Mouse (Mus musculus) gastrocnemius, adult 18-20 months (tissue): ENCODE measurements around the gene Psme3. TPM values are rescaled to one million over a fixed set of nuclear protein-coding genes. Genes with fewer than 3 reads are reported as not detected.

Experiments
- DNase-seq: peaks from one replicate; pipeline ENCODE4 v3.0.0; 2021; ENCODE audit warnings: low spot score
- microRNA-seq: library from miRNA; unstranded; fragments of <30 nt; microRNA quantifications from one replicate; pipeline ENCODE4 v1.2.0, GENCODE M21; 2021
- total RNA-seq, 2 experiments: library from RNA; stranded (reverse); gene quantifications; 2 replicates each; pipeline ENCODE4 v1.2.3; 2021

The Psme3 gene
- total RNA-seq, 2 experiments from 2014 or later, result 66.4 to 81.3 TPM

DNA sequence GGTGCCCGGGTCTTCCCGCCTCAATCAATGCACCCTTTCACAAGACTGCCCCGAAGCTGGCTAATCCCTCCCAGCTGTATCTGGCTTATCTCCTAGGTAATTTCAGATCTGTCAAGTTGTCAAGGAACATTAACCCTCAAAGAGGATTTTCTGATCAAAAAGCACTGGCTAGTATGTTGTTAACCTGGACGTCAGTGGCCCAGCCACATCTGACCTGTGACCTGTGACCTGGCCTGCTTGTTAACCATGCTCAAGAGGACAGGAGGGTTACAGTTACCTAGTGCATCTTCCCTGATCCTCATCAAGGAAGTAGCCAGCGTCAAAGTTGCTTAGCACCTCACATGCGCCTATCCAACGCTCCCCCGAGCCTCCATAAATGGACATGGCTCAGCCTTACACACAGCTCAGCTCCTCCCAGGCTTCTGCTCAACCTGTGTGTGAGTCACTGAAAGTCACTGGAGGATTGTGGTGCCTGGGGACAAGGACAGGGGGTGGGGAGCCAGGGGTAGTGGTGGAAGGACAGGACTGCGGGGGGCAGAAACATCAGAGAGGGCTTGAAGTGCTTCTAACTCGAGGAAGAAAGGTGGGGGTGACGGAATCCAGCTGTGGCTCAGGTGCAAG is 35.2 kb downstream of the Psme3 start:
- no peak for DNase-seq

- DNase-seq, result no peak
These were observed 35.7 kb downstream of the Psme3 start for GRCm38 (mm10) chr11:101351721-101352111.

- DNase-seq, result no peak
These were observed 37.4 kb downstream of the Psme3 start for GRCm38 (mm10) chr11:101353436-101353835.

DNA sequence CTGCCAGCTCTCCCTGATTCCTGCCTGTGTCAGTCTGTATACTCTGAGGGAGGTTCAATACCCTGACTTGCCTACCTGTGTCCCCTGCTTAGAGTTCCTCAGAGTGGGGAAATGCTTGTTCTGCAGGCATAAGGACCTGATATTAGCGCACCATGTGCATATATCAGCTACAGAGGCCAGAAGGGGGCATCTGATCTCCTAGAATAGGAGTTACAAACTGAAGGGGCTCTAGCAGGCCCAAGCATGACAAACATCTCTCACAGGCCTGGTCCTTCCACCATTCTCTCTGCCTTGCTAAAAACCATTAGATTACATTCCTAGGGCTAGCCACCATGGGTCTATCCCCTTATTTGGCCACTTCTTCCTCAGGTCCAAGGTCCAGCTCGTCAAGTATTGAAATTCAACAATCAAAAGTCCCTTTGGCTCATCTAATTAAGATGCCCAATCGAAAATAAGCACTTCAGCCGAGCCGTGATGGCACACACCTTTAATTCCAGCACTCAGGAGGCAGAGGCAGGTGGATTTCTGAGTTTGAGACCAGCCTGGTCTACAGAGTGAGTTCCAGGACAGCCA is 38.5 kb downstream of the Psme3 start:
- DNase-seq, result no peak

GRCm38 (mm10) chr11:101355916-101356315 is 39.9 kb downstream of the Psme3 start:
- DNase-seq, result no peak

GRCm38 (mm10) chr11:101357505-101358182 is 41.6 kb downstream of the Psme3 start:
- no peak for DNase-seq

DNA sequence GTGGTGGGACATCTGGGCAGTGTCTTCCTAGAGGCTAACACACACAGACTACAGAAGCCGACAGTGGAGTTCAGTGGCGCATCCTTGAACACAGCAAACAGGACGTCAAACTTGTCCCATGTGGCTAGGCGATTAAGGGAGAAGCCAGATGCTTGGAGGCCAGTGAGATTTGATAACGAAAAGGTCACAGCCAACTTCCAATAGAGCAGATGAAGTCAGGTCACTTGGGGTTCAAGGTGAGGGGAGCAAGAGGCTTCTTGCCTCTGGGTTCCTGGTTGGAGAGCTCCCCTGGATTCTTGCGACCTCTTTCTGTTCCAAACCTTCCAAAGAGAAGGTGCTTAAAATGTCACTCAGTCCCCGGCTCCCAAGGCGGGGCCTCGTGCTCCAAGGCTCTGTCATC is 43.8 kb downstream of the Psme3 start:
- no peak for DNase-seq

GRCm38 (mm10) chr11:101360651-101361113 is 44.7 kb downstream of the Psme3 start:
- DNase-seq, result no peak

- no peak for DNase-seq
These were observed 48.5 kb downstream of the Psme3 start for GRCm38 (mm10) chr11:101364531-101364931.

DNA sequence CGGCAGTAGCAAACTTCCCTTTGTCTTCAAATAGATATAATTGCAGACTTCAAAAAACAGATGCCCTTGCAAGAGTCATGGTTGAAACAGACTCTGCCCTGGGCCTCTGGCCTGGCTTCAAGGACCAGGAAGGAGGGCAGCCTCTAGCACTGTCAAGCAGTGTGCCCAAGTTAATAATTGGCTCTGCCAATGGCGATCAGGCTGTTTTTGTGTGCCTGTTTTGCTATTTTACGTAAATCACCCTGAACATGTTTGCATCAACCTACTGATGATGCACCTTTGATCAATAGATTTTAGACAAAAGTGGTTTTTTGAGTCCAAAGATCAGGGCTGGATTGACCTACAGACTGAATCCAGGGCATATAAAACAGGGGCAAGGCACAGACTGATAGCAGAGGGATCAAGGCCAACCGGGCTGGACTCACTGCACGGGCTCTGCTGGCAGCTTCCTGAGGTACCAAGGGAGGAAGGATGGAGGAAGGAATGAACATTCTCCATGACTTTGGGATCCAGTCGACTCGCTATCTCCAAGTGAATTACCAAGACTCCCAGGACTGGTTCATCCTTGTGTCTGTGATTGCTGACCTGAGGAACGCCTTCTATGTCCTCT is 51.4 kb downstream of the Psme3 start, which contains the start of gene G6pc:
G6pc (plus strand) TSS at position 236 of the 610 bp plus-strand sequence.
- no peak for DNase-seq

- DNase-seq, result no peak
These were observed 54.1 kb downstream of the Psme3 start for GRCm38 (mm10) chr11:101370141-101370540.

Small RNA genes within 50 kb of the gene (microRNA-seq; reads per million reads assigned to microRNA genes)
- gene Gm25593, result not detected

Other genes starting within 250 kb of the Psme3 start
- gene Naglu, start 246.2 kb upstream of the Psme3 start, total RNA-seq, result 1 to 10 TPM; 3.9 TPM
- gene Hsd17b1, start 237.8 kb upstream of the Psme3 start, total RNA-seq, result under 1 TPM; 0.16 to 0.33 TPM
- 1 to 10 TPM; 7.3 to 7.7 TPM for gene Coasy, start 233.6 kb upstream of the Psme3 start, total RNA-seq
- 10 to 100 TPM; 12.3 to 14.4 TPM for gene Mlx, start 228.9 kb upstream of the Psme3 start, total RNA-seq
- 1 to 10 TPM; 1.7 to 2.0 TPM for gene Psmc3ip, start 220.8 kb upstream of the Psme3 start, total RNA-seq
- 10 to 100 TPM; 27.1 to 30.4 TPM for gene Retreg3, start 196.3 kb upstream of the Psme3 start, total RNA-seq
- gene Tubg1, start 196.3 kb upstream of the Psme3 start, total RNA-seq, result 10 to 100 TPM; 24.7 to 26.2 TPM
- 1 to 10 TPM; 2.7 to 3.3 TPM for gene Tubg2, start 160.3 kb upstream of the Psme3 start, total RNA-seq
- gene Cntnap1, start 145.7 kb upstream of the Psme3 start, total RNA-seq, result 1 to 10 TPM in 1 of 2 experiments, under 1 TPM in 1; 0.82 to 1.2 TPM
- 10 to 100 TPM; 19.4 to 24.2 TPM for gene Plekhh3, start 144.9 kb upstream of the Psme3 start, total RNA-seq
- not detected for gene Ccr10, start 140.8 kb upstream of the Psme3 start, total RNA-seq
- 10 to 100 TPM; 25.3 to 26.3 TPM for gene Ezh1, start 89.8 kb upstream of the Psme3 start, total RNA-seq
- 10 to 100 TPM; 30.1 to 31.0 TPM for gene Ramp2, start 70.2 kb upstream of the Psme3 start, total RNA-seq
- 10 to 100 TPM; 46.1 to 46.8 TPM for gene Vps25, start 62.5 kb upstream of the Psme3 start, total RNA-seq
- under 1 TPM; 0.23 to 0.26 TPM for gene Wnk4, start 55.6 kb upstream of the Psme3 start, total RNA-seq
- gene Cntd1, start 37.2 kb upstream of the Psme3 start, total RNA-seq, result under 1 TPM; 0.31 to 0.37 TPM
- gene Coa3, start 37.1 kb upstream of the Psme3 start, total RNA-seq, result 10 to 100 TPM; 71.2 to 81.6 TPM
- 10 to 100 TPM; 85.6 to 95.6 TPM for gene Becn1, start 13.9 kb upstream of the Psme3 start, total RNA-seq
- 1 to 10 TPM; 1.0 to 1.1 TPM for gene Aoc2, start 8.8 kb downstream of the Psme3 start, total RNA-seq
- 1 to 10 TPM; 5.3 to 9.6 TPM for gene Aoc3, start 14.4 kb downstream of the Psme3 start, total RNA-seq
- gene G6pc, start 51.3 kb downstream of the Psme3 start, total RNA-seq, result not detected
- 10 to 100 TPM; 22.8 to 25.7 TPM for gene Aarsd1, start 101.4 kb downstream of the Psme3 start, total RNA-seq
- gene Gm27029, start 108.6 kb downstream of the Psme3 start, total RNA-seq, result 1 to 10 TPM; 5.5 to 6.8 TPM
- 1 to 10 TPM; 7.5 to 7.7 TPM for gene Rundc1, start 108.9 kb downstream of the Psme3 start, total RNA-seq
- gene Ptges3l, start 109.1 kb downstream of the Psme3 start, total RNA-seq, result 10 to 100 TPM; 74.3 to 82.6 TPM
- gene Rpl27, start 126.1 kb downstream of the Psme3 start, total RNA-seq, result 10 to 100 TPM; 33.9 to 45.4 TPM
- gene Ifi35, start 132.2 kb downstream of the Psme3 start, total RNA-seq, result 1 to 10 TPM; 8.6 to 8.7 TPM
- gene Rnd2, start 148.8 kb downstream of the Psme3 start, total RNA-seq, result 1 to 10 TPM; 2.5 to 4.2 TPM
- 10 to 100 TPM; 10.8 to 16.1 TPM for gene Vat1, start 150.0 kb downstream of the Psme3 start, total RNA-seq
- gene Brca1, start 235.7 kb downstream of the Psme3 start, total RNA-seq, result under 1 TPM in 1 of 2 experiments, not detected in 1; 0.34 TPM
- gene Nbr1, start 235.9 kb downstream of the Psme3 start, total RNA-seq, result 10 to 100 TPM; 63.0 to 66.2 TPM